Mouse (Mus musculus) spleen, postnatal 4 days (tissue): ENCODE data around the gene Glipr2.
A peak's percentile ranks its signal among the peaks of the same experiment; 100 is the strongest.

Experiments used
- DNase-seq, 2 experiments: peaks; one replicate each; pipeline ENCODE4 v3.0.0; 2022; ENCODE audit warnings: low spot score in 2 of 2

The Glipr2 gene

GRCm38 (mm10) chr4:43957292-43957845 lies at the start of gene Glipr2:
Gene Glipr2, plus strand, starts transcription at chr4:43957401.
- DNase-seq: peak; percentile 89 to 95

GRCm38 (mm10) chr4:43918221-43918620 lies 39.0 kb upstream of the Glipr2 start:
- no peak for DNase-seq

GRCm38 (mm10) chr4:43920602-43921001 lies 36.6 kb upstream of the Glipr2 start:
- DNase-seq: no peak

- DNase-seq: no peak
These were observed 32.1 kb upstream of the Glipr2 start for GRCm38 (mm10) chr4:43925125-43925524.

- peak; percentile 77 to 94 for DNase-seq
These were observed 31.4 kb upstream of the Glipr2 start for GRCm38 (mm10) chr4:43925779-43926178.

- DNase-seq: peak; percentile 60 to 86
These were observed 29.4 kb upstream of the Glipr2 start for GRCm38 (mm10) chr4:43927826-43928225.

GRCm38 (mm10) chr4:43931877-43932276 lies 25.3 kb upstream of the Glipr2 start:
- no peak for DNase-seq

GRCm38 (mm10) chr4:43936186-43936585 lies 21.0 kb upstream of the Glipr2 start:
- no peak for DNase-seq

GRCm38 (mm10) chr4:43936749-43937674 lies 20.2 kb upstream of the Glipr2 start:
- DNase-seq: peak in 1 of 2 experiments; percentile 32

- no peak for DNase-seq
These were observed 15.9 kb upstream of the Glipr2 start for GRCm38 (mm10) chr4:43941315-43941714.

- DNase-seq: no peak
These were observed 14.8 kb upstream of the Glipr2 start for GRCm38 (mm10) chr4:43942421-43942820.

- DNase-seq: no peak
These were observed 9.6 kb upstream of the Glipr2 start for GRCm38 (mm10) chr4:43947571-43947970.

- peak; percentile 45 to 77 for DNase-seq
These were observed 753 bp downstream of the Glipr2 start for GRCm38 (mm10) chr4:43957846-43958461.

GRCm38 (mm10) chr4:43959523-43960179 lies 2.5 kb downstream of the Glipr2 start:
- peak in 1 of 2 experiments; percentile 27 for DNase-seq

GRCm38 (mm10) chr4:43960207-43960606 lies 3.0 kb downstream of the Glipr2 start:
- DNase-seq: peak in 1 of 2 experiments; percentile 22

GRCm38 (mm10) chr4:43964326-43964833 lies 7.2 kb downstream of the Glipr2 start:
- peak; percentile 74 to 81 for DNase-seq

GRCm38 (mm10) chr4:43964951-43965684 lies 7.9 kb downstream of the Glipr2 start:
- DNase-seq: peak in 1 of 2 experiments; percentile 34

- DNase-seq: peak in 1 of 2 experiments; percentile 43
These were observed 8.8 kb downstream of the Glipr2 start for GRCm38 (mm10) chr4:43965856-43966535.

GRCm38 (mm10) chr4:43968650-43969049 lies 11.4 kb downstream of the Glipr2 start:
- DNase-seq: no peak

- no peak for DNase-seq
These were observed 12.2 kb downstream of the Glipr2 start for GRCm38 (mm10) chr4:43969373-43969772.
